Mouse (Mus musculus) adrenal gland, postnatal 10 days (tissue): ENCODE results near the gene Plcxd2. TPM values are rescaled to one million over a fixed set of nuclear protein-coding genes. Genes with fewer than 3 reads are reported as not detected.

Experiments used
- DNase-seq: peaks from one replicate; pipeline ENCODE4 v3.0.0; 2021; ENCODE audit warnings: mixed read lengths
- total RNA-seq, 2 experiments: library from RNA; stranded (reverse); gene quantifications; 2 replicates each; pipeline ENCODE4 v1.2.3; 2021

The Plcxd2 gene
- total RNA-seq, 2 experiments from 2014 or later, result 2.5 to 2.7 TPM

DNA sequence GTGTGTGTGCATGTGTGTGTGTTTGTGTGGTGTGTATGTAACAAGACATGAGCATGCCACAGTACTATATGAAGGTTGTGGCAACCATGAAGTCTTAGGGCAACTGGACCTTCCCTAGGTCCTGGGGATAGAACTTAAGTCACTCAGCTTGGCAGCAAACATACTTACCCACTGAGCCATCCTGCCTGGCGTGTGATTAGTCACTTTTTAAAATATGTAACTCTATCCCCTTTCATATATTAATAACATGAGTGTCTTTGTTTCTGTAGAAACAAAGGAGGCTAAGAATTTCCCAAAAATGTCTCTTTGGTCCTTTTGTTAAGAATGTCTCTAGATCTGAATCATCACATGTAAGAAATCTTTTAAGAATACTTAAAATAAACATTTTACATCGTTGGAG, 72.6 kb downstream of the Plcxd2 start:
- DNase-seq, result no peak

DNA sequence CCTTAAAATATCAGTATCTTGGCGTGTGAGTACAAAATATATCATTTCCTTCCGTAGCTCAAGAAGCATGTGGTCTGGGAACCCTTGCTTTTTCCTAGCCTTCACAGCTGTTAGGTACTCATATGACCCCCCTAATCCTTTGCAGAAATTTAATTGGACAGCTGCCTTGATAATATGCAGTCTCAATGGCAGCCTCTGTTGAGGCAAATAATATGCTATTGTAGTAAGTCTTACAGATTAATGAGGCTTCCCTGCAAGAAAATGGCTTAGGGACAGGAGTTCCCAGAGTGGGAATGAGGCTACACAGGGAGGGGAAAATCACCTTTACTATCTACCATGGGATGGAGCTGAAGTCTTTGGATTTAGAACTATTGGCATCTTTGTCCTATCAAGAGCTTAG, 73.5 kb downstream of the Plcxd2 start:
- no peak for DNase-seq

- DNase-seq, result no peak
These were observed 74.0 kb downstream of the Plcxd2 start for GRCm38 (mm10) chr16:45935956-45936483.

GRCm38 (mm10) chr16:45934721-45935407, 75.2 kb downstream of the Plcxd2 start:
- no peak for DNase-seq

- DNase-seq, result no peak
These were observed 79.7 kb downstream of the Plcxd2 start for GRCm38 (mm10) chr16:45930308-45930707.

DNA sequence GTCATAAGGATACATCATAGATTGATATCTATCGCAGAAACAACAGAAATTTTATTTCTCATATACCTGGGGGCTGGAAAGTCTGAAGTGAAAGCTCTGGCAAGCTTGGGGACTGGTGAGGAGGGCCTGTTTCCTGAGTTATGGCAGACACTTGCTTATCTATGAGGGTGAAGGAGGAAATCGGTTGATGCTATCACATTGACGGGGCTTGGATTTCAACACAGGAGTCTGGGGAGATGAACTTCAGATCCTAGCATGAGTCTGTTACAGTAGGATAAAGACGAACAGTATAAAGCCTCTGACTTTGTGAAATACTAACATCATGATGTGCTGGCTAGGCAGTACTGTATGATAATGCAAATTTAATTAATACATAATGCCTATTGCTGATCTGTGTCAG, 81.9 kb downstream of the Plcxd2 start:
- no peak for DNase-seq

DNA sequence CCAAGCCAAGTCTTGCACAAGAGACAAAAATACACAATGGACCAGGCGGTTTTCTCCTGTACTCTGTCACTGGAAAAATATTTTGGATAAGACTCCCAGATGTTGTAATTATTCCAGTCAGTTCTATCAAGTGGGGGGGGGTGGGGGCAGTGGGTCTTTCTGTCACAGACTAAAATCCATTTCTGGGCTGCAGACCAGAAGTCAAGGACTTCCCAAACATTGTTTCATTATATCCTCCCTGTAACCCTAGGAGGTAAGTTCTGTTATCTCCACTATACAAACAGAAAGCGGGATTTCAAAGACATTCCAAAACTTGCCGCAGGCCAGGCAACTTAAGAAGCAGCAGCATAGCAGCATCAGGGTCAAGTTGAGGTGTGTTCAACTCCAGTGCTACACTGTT, 82.4 kb downstream of the Plcxd2 start:
- DNase-seq, result no peak

GRCm38 (mm10) chr16:45926875-45927274, 83.1 kb downstream of the Plcxd2 start:
- no peak for DNase-seq

DNA sequence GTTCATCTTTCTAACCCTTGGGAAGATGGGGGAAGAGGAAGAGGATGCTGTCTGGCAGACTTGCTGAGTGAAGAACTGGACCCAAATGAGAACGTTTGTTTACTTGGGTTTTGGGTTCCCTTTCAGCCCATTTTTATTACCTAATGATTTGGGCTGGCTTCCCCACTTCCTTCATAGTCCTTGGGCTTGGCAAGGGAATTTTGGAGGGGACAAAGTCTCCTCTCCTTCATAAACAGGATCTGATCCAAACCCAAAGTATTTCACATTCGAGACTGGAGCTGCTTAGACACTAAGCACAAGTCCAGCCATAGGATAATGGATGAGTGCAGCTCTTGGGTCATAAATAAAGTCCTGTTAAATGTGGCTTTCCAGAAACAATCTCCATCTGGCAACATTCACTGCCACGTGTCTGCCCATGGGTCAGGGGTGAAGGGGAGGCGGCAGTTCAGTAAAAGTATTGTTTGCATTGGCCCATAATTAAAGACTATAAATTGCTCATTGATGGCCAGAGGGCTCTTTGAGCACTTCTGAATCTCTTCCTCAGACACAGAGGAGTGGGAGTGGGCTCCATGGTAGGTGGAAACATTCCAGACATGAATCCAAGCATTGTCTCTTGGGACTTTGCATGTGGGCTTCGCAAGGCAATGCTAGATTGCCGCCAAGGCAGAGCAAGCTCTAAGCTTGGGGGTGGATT, 86.1 kb downstream of the Plcxd2 start:
- DNase-seq, result peak; percentile 19

DNA sequence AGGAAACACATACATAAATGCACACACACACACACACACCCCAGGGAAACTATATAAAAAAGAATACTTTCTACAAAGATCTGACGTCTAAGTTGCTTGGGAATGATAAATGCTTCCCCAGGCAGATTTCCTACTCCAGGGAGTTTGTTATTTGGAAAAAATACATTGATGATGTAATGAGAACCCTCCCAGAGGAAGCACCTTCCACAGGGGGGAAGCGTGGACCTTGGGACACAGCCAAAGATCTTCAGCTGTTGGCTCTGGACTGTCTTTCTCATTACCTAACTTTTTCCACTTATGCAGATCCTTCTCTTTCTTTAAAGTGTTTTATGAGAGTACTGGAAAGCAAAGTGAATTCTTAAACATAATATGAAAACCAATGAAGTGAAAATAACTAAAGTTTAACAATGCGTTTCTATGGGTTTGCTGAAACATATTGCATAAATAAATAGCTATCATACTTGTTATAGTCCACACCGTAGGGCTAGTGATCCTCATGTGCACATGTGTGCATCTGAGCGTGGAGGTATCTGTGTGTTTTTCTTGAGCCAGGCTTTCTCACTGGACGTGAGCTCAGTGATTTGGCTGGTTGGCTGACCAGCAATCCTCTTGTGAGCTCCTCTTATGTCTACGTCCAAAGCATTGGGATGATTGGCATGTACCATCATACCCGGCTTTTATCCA, 87.3 kb downstream of the Plcxd2 start:
- peak; percentile 62 for DNase-seq

DNA sequence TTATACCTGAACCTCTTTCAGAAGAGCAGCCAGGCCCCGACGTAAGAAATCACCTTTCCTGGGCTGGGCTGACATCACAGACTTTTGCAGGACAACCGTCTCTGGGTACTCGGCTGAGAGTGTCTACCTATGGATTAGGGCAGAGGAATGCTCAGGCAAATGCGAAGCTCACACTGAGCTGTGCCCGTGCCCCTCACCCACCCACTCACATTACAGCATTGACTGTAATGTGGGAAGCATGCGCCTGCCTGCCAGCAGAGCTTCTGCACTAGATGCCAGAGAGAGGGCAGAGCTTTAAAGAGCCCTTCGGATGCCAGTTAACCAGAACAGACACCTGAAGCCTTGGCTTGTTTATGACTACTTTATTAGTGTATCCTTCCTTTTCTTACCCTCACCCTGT, 90.4 kb downstream of the Plcxd2 start:
- no peak for DNase-seq

Other genes with a start within 250 kb of the Plcxd2 start
- gene Phldb2, start 56.6 kb downstream of the Plcxd2 start, total RNA-seq, result 10 to 100 TPM; 34.3 to 46.2 TPM
- gene Cd96, start 110.0 kb upstream of the Plcxd2 start, total RNA-seq, result under 1 TPM; 0.66 to 0.79 TPM
- gene Gm4737, start 144.9 kb upstream of the Plcxd2 start, total RNA-seq, result 10 to 100 TPM; 40.9 to 70.8 TPM